Mouse (Mus musculus): ENCODE results near the gene Rtn1.
A peak's percentile ranks its signal among the peaks of the same experiment; 100 is the strongest.

DNA sequence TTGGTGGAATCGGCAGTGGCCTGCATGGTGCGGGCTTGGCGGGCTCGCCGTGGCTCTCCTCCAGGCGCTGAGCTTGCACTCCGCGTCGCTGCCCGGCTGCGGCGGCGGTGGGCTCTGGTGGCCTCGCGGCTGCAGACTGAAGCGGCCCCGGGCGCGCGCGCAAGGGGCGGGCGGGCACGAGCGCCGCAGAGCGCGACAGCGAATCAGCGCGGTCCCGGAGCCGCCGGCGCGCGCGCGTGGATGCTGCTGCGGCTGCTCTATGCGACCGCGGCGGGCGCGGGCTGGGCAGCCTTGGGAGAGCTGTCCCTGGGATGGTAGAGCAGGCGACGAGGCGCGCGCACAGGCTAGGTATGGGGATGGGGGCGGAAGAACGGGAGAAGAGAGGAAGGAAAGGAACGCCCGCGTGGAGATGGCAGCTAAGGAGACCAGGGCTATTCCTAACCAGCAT, 172.3 kb downstream of the Rtn1 start:
- no peak for TF ChIP-seq CTCF (IDR thresholded peaks at IDR 0.05; ENCODE audit: borderline replicate concordance, insufficient read depth, low read depth, low read length)
- peak; percentile 61 for TF ChIP-seq POLR2A (IDR thresholded peaks at IDR 0.05; ENCODE audit: borderline replicate concordance, insufficient read depth, low read length)

All from cerebellum, adult 2 months (tissue).